Mouse (Mus musculus) gastrocnemius, postnatal 14 days (tissue): ENCODE measurements around the gene Rasgef1b. TPM values are rescaled to one million over a fixed set of nuclear protein-coding genes. Genes with fewer than 3 reads are reported as not detected.
A peak's percentile ranks its signal among the peaks of the same experiment; 100 is the strongest.

ENCODE experiments used
- DNase-seq: peaks from one replicate; pipeline ENCODE4 v3.0.0; 2021; ENCODE audit warnings: mixed read lengths
- intact Hi-C: fragments of 180-260 bp; cut with DNase I; formaldehyde crosslinking; loops from one replicate; pipeline ENCODE4 v1.15.1; 2025; ENCODE audit warnings: low total_unique reads
- total RNA-seq, 2 experiments: library from RNA; stranded (reverse); gene quantifications; 2 replicates each; pipeline ENCODE4 v1.2.3; 2021

Gene Rasgef1b
- total RNA-seq, 2 experiments from 2014 or later: 1.2 to 1.7 TPM

DNA sequence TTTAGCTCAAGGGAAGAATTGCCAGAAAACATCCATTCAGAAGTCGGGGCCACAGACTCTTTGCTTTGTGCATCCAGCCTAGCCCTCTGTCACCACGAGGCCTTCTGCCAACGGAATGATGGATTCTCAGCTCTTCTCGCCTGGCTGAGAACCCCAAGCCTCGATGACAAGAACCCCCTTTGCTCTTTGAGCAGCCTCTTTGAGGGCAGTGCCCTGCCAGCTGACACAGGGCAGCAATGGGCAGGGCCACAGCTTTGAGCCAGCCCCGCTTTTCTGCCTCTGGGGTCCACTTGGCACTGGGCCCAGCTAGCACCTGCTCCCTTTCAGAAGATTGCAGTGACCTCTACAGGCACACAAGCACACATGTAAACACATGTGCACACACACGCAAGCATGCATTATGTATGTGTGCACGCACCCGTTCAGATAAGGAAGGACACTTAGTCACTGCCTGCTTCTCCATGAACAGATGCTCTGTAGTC lies 224.5 kb downstream of the Rasgef1b start:
- DNase-seq: no peak
- intact Hi-C loops: no loop called here

DNA sequence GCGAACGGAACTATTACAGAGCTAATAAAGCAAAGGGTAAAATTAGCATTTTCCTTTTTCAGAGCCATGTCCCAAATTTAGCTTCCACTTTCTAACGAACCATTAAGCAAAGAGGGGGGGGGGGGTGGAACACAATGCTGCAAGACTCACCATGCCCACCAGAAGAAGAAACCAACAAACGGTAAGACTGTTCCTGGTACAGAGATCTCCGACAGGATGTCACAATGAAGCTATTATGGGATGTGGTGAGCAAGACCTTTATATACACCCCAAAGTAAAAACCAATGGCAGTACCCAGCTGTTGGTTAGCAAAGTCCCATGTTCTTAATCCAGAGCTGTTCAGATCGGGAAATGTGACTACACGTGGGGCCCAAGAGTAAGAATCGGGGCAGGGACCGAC lies 226.2 kb downstream of the Rasgef1b start:
- no peak for DNase-seq
- intact Hi-C loops: no loop called here

DNA sequence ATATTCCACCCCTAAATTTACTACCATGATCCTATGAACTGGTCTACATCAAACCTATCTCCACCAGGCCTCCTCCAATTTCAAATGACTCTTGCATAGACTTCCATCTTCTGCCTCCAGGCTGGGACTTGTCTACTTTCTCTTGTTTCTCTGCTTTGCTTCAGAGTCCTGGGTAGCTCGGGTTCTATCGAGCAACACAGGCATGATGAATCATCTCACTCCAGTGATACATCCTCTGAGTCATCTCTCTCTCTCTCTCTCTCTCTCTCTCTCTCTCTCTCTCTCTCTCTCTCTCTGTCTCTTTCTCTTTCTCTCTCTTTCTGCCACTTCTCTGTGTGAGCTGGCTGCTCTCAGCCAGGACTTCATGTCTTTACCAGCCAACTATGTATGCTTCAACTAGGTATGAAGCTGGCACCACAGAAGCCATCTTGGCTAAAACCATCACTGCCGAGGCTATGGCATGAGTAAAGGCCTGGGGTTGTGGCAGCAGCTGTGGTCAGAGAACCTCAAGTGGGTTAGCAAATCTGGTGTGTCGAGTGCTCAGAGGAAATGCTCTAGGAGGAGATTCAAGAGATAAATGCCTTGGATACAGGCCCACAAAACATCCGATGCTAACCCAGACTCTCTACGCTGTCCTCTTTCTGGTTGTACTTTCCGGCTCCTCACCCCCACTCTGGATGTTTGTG lies 229.3 kb downstream of the Rasgef1b start:
- intact Hi-C loops: no loop called here
- no peak for DNase-seq

DNA sequence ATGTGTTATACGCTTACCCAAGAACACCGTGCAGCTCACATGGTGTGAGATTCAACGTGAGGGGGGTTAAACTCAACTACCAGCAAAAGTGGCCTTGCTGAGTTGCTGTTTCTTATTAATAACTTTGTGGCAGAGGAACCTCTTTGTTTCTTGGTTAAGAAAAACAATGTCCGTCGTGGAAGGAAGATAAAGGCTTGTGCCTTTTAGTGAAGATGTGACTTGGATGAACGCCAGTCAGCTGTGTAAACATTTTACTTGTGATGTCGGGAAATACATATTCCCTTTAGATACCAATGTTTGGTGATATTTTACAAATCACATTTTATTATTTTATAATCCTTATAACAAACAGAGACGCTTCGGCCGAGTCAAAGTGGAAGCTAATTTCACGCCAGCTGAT lies 231.0 kb downstream of the Rasgef1b start:
- intact Hi-C loops: no loop called here
- DNase-seq: no peak

DNA sequence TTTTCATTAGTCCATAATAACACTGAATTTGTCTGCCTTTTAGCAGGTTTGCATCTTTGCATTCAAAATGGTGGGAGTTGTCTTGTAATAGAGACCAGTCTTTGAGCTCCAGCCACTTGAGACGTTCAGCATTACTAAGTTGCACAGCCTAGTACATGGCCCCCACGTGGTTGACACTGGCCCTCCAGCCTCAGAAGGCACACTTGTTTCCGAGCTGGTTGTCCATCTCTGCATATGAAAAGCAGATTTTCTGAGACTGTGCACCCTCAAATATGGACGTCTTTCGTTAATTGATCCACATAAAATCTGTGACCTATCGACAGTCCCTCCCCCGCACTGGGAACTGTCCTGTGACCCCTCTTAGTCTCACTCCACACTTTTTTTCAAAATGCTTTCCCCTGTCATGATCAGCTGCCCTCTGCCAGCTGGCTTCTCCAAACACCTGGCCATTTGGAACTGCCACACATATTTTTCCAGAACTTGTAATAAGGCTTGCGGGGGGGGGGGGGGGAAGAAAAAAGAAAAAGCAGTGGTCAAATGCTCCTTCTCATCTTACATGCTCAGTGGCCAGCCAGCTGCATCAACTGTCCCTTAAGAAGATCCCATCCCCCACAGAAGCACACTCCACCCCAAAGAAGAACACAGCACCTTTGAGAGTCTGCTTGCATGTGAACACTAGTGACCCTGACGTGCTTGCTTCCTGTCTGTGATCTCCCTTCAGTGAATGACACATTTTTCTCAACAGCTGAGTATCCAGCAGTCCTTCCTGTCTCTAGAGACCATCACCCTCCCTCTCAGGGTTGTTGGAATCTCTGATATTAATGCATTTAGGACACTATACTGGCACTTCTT lies 231.7 kb downstream of the Rasgef1b start:
- DNase-seq: no peak
- intact Hi-C loops: no loop called here

DNA sequence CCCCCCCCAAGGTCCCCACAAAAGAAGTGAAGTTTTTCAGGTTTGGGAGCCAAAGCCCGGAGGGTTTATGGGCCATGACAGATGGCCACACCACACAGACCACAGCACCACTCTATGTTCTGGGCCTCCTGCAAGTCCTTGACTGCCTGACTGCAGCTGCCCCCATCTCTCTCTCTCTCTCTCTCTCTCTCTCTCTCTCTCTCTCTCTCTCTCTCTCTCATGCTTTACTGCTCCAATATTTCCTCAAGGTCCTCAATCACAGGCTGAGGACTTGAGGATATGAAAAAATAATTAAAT lies 232.8 kb downstream of the Rasgef1b start:
- DNase-seq: no peak
- intact Hi-C loops: no loop called here

DNA sequence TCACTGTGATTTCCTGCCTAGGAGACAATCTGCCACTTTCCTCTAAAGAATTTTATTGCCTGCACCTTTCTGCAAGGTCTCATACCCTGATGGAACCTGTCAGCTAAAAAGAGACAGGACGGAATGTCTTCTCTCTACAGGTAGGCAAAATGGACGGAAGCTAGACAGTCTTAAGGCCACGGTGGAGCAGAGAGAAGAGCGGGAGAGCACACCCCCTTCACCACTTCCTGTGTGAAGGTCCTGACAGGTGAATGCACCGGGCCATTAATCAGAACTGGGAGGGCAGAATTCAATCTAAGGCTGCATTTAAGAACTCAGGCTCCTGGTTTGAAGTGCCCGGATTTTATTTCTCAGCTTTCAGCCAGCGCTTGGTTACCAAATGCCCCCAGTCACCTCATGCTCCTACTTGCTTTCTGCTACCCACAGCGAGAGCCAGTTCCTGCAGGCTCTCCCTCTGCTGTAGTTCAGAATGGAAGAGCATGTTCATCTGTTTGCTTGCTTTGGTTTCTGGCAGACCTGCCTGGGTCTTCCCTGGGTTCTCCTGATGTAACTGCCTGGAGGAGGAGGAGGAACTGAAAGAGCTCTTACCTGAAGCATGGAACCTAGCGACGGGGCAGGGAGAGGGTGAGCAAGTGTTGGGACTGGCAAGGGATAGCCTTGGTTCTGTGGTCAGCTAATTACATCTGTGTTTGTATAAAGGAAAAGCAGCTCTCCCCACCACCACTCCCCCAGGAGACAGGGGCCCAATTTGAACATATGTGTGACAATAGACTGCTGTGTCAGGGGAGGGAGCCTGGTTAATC lies 233.3 kb downstream of the Rasgef1b start:
- no peak for DNase-seq
- intact Hi-C loops: no loop called here

DNA sequence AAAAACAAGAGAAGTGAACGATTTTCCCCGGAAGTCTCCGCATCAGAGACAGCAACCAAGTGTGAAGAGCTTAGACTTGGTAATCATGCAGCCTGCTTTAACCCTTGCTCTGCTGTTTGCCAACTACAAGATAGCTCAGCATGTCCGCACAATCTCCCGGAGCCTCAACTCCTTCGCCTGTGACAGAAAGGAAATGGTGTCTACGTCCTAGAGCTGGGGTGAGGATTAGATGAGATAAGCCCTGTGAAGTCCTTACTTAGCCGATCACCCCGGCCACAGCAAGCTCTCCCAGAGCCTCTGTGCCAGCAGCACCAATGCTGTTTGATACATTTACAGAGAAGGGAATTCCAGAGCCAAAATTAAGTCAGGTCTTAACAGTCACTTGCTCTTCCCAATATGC lies 235.0 kb downstream of the Rasgef1b start:
- intact Hi-C loops: no loop called here
- no peak for DNase-seq

DNA sequence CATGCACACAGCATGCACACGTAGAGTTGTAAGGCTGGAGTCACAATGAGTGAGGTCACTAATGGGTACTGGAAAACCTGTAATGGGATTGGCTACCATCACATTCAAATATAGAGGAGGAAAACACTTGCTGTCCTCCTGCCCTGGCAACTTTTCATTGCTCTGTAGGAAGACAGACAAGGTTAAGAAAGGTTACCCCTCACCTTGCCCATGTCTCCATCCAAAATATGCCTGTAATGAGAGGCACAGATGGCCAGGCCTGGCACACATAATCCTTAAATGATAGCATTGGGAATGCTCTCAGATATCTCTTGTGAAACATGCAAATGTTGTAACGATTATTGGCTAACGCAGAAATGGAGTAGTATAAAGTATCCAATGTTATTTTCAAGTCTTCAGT lies 235.8 kb downstream of the Rasgef1b start:
- no peak for DNase-seq
- intact Hi-C loops: no loop called here

DNA sequence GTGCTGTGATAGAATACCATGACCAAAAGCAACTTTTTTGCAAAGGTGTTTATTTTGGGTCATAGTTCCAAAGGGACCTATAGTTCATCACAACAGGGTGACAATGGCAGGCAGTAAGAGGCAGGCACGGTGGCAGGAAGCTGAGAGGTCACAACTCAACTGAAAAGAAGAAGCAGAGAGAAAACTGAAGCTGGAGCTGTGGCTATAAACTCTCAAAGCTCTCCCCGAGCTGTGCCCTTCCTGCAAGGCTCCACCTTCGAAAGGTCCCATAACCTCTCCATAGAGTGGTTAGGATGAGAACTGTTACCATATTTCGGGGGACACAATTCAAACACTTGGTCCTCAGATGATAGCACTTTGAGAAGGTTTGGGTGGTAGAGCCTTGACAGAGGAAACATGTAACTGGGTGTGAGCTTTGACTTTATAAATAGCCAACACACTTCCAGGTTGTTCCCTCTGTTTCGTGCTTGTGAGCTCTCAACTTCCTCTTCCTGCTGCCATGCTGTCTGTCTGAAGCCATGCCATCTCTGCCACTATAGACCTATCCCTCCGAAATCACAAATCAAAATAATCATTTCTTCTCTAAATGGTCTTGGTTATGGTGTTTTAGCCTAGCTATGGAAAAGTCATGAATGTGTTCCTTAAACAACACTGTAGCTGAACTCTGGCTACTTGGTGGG lies 240.2 kb downstream of the Rasgef1b start:
- no peak for DNase-seq
- intact Hi-C loops: no loop called here

DNA sequence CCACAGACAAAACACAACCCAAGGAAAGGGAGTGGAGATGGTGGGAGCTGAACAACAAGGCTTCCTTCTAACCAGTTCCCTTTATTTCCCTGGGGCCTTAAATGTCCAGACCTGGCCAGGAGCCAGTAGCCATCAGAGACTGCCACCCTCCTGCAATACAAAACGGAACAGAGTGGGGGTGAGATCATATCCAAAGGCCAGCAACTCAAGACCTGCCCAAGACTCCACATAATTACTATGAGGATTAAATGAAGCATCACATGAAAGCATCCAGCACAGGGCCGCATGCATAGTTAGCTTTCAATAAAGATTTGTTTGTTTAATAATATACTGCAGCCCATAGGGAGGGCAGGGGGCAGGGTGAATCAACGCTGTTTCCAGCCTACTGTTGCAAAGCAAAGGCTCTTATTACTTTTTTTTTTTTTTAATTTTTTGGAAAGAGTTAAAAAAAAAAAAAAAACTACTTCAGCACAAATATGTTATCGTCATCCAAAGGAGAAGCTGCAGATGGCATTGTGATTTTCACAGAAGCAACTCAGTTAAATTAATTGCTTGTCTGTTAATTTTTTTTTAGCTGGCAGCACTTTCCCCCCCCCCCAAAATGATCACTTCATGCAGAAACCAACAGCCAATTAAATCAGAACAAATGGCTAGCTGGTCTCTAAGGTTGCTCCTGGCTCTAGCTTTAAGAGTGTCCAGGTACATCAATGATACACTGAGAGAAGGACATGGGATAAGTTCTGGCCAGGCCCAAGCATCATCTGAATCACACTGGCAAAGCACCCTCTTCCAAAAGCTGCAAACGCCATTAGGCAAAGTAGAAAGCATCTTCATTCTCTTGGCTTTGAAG lies 241.6 kb downstream of the Rasgef1b start:
- DNase-seq: no peak
- intact Hi-C loops: no loop called here

DNA sequence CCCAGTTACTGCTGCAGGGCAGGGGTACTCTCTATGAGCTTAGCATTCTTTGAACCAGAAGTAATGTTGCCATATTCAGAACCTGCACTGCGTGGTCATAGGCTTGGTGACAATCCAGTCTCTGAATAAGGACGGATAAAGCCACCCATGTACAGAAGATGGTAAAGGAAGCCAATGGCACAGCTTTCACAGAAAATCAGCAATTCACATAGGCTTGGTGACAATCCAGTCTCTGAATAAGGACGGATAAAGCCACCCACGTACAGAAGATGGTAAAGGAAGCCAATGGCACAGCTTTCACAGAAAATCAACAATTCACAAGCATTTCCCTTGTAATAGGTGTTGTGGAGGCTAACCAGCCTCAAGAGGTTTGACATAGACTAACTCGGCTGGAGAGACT lies 245.7 kb downstream of the Rasgef1b start:
- intact Hi-C loops: no loop called here

DNA sequence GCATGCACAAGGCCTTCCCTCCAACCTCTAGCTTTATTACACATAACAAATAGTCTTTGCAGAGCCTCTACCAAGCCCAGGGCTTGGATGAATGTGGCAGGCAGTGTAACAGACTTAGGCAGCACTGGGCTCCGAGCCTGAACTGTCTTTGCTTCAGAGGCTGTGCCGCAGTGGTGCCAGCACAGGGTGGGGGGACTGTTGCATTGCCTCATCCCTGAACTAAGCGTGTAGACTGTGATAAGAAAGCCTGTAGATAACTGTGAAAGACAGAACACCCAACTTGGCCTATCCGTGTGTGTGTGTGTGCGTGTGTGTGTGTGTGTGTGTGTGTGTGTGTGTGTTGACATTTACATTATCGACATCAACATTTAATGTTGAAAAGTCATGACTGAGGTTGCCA lies 246.3 kb downstream of the Rasgef1b start:
- DNase-seq: no peak
- intact Hi-C loops: no loop called here

More for the DNA sequence above, 245.7 kb downstream of the Rasgef1b start:
- DNase-seq: no peak

DNA sequence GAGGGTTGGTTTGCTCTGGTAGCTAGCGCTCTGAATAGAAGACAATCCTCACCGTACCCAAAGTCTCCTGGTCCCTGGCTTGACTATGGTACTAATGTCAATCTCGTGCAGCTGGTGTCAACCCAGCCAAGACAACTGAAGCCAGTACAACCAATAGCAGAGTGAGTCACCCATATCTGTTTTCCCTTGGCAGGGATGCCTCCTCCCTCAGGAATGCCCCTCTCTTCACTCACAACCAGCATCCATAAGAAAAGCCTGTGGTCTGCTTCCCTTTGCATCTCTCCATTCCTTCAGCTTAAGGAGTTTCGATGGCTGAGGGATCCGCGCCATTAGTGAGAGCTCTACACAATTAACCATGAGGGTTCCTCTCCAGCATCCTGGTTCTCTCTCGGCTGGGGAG lies 246.8 kb downstream of the Rasgef1b start:
- DNase-seq: no peak
- intact Hi-C loops: no loop called here

DNA sequence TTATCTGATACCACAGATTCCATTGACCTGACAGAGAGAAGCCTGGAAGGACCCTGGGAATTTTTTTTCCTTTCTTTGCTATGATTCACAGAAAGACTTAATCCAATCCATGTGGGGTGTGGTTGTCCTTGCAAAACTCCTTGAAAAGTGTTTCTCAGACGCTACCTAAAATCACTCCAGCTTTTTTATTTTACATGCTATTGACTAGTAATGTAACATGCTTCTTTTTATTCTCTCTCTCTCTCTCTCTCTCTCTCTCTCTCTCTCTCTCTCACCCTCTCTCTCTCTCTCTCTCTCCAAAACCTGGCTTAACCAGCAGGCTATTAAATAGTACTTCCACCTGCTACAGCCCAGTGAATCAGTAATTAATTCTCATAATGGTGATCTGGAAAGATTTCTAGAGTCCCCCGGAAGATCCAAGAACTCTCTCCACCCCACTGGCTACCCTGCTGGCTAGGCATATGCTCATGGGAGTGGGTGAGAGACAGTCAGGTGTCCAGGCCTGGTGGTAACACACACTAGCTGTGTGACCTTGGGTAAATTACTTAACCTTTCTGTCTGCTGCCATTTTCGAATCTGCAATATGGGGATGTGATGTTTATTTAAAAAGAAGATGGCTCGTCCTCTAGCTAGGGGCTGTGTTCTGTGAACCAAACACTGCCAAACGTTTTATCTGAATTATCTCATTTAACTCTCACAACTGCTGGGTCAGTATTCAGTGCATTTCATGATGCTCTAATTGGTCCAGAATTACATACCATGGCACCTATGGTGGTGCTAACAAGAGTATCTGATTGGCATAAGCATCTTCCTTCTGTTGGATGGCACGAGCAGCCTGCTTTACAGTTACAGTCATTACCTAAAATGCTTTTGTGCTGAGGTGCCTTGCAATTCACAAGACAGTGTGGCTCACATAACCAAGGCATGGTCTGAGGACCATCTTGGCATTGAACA lies 248.5 kb downstream of the Rasgef1b start:
- intact Hi-C loops: no loop called here
- no peak for DNase-seq

DNA sequence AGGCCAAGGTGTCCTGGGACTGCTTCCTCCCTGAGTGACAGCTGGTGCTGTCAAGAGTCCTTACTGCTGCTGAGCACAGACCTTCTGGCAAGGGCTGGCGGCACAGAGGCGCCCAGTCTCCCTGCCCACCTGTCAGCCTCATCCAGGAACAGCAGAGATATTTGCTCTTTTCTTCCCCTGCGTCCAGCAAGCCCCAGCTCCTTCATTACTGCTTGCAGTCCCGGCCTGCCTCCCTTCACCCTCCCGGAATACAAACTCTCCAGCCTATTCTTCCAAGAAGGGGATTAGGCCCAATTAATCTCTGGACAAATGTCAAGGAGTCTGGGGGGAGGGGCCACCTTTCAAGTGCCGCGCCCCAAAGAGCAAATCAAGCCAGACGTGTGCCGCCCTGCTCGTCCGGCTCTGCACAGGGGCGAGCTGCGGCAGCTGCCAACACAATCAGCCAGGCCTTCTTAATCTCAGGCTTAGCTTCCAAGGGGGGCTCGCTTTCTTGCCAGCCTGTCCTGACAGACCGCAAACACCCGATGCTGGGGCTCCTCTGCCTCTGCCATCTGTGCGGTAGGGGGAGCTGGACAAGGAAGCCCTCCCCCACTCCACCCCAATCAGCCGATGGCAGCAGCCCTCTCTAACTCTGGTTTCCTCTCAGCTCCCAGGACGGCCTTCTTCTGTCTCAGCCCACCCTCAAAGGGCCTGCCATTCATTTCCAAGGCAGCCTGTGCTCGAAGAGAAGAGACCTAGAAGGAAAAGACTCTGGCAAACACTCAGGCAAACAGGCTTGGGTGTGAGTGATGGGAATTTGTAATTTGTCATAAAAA lies 249.4 kb downstream of the Rasgef1b start:
- intact Hi-C loops: no loop called here
- DNase-seq: peak; percentile 12

DNA sequence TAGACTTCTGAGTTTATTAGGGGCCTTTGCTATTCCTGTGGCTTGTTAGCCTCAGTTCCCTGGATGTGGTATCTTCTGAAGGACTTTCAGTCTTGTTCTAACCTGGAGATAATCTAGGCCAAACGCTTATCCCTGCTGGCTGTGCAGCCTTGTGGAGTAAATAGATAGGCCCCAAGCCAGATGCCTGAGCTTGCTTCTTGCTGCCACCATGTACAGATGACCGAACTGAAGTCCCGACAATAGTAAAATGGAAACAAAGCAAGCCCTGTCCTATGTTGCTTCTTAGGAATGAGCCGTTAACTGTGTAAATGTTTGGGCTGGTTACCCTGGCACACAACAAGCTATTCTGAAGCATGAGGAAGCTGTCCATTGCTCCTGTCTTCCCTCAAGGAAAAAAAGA lies 250.1 kb downstream of the Rasgef1b start:
- intact Hi-C loops: no loop called here
- DNase-seq: no peak
